Mouse (Mus musculus) neural tube, embryonic 12.5 days (tissue): Measurements from ENCODE around the gene Diras2. TPM values are rescaled to one million over a fixed set of nuclear protein-coding genes. Genes with fewer than 3 reads are reported as not detected.

Experiments
- ATAC-seq: fragments of 200-750 bp; cut with Nextera tagmentation; 2 replicates; pipeline ENCODE4 v1.8.0; 2017; ENCODE audit warnings: low read depth, mild to moderate bottlenecking, moderate TSS enrichment, moderate library complexity; ENCODE audit not compliant: low FRiP score
- H3K27ac ChIP-seq: fragments of 300-500 bp; sonication (generic); 2 replicates; pipeline ENCODE4 v1.5.1; 2016
- H3K27me3 ChIP-seq: fragments of 300-500 bp; sonication (generic); replicated peaks from 2 replicates; pipeline ENCODE4 v1.6.1; 2016; ENCODE audit warnings: mild to moderate bottlenecking
- H3K36me3 ChIP-seq: fragments of 300-500 bp; sonication (generic); 2 replicates; pipeline ENCODE4 v1.6.1; 2016; ENCODE audit warnings: mild to moderate bottlenecking
- H3K4me1 ChIP-seq: fragments of 300-500 bp; sonication (generic); 2 replicates; pipeline ENCODE4 v1.6.1; 2016
- H3K4me2 ChIP-seq: fragments of 300-500 bp; sonication (generic); replicated peaks from 2 replicates; pipeline ENCODE4 v1.6.1; 2016; ENCODE audit warnings: mild to moderate bottlenecking
- H3K4me3 ChIP-seq: fragments of 300-500 bp; sonication (generic); 2 replicates; pipeline ENCODE4 v1.5.1; 2016
- H3K9ac ChIP-seq: fragments of 300-500 bp; sonication (generic); 2 replicates; pipeline ENCODE4 v1.6.1; 2016; ENCODE audit warnings: mild to moderate bottlenecking
- H3K9me3 ChIP-seq: fragments of 300-500 bp; sonication (generic); 2 replicates; pipeline ENCODE4 v1.6.1; 2016; ENCODE audit warnings: mild to moderate bottlenecking
- WGBS: fragments of 180-500 bp; shearing (Covaris S2); methylation state at CpG from one replicate; pipeline ENCODE4 v1.1.7; 2016; 5-methylcytosine and 5-hydroxymethylcytosine counted together
- polyA plus RNA-seq: library from polyadenylated mRNA; unstranded; fragments of >200 nt; fragmentation: Nextera tagmentation; extraction: Ambion mirVana; gene quantifications from 2 replicates; pipeline ENCODE4 v1.2.1, GENCODE M21; 2016

Diras2 gene
- polyA plus RNA-seq, 1 experiment from 2014 or later = 0.84 TPM

DNA sequence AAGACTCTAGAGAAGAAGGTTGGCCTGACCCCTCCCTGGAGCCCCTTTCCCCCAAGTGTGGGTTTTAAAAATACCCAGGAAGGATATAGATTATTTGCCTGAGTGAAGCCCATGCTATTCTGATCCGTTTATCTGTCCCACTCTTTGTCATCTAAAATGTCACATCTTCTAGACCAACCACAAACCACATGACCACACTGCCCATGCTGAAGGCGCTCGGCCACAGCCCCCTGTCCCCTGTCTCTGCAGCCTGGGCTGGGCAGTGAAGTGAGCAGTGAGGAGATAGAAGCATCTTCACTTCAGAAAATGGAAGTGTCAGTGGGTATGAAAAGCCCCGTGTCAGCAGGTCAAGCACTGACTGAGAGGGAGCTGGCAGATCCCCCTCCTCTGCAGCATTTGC, 11.6 kb upstream of the Diras2 start:
- no peak overlapping the region for H3K9ac ChIP-seq
- H3K27me3 ChIP-seq = no peaks in the 10 kb centered on the region
- H3K4me3 ChIP-seq = no peak overlapping the region
- 73% methylated on average over 4 of the region's 4 CpGs for WGBS
- no peak for ATAC-seq
- no peaks in the 10 kb centered on the region for H3K36me3 ChIP-seq
- no peak overlapping the region for H3K4me2 ChIP-seq
- no peak overlapping the region for H3K27ac ChIP-seq
- no peaks in the 10 kb centered on the region for H3K9me3 ChIP-seq
- no peaks in the 10 kb centered on the region for H3K4me1 ChIP-seq

DNA sequence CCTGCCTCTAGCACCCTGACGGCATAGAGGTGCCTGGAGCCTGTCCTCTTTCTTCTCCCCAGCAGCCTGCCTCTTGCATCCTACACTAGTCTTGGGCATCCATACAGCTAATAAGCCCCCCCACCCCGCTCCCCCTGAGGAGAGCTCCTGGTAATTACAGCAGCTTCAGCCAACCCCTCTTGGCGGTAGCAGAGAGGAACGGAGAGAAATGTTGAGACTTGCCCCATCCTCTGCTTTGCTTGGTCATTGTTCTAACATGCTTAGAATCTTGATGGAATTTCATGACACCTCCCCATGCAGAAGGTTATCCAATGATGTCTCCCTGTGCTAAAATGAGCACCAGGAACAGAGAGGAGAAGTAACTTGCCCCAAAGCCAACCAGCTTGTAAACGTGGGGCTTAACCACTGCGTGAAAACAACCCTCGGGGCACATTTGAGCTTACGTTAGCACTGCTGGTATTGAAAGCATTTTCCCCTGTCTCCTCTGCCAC, 11.0 kb upstream of the Diras2 start:
- H3K36me3 ChIP-seq = no peaks in the 10 kb centered on the region
- no peaks in the 10 kb centered on the region for H3K27me3 ChIP-seq
- WGBS = 77% methylated on average over 8 of the region's 8 CpGs
- H3K4me3 ChIP-seq = no peak overlapping the region
- H3K9ac ChIP-seq = no peak overlapping the region
- no peaks in the 10 kb centered on the region for H3K9me3 ChIP-seq
- ATAC-seq = no peak
- no peak overlapping the region for H3K4me2 ChIP-seq
- H3K4me1 ChIP-seq = no peaks in the 10 kb centered on the region
- H3K27ac ChIP-seq = no peak overlapping the region

DNA sequence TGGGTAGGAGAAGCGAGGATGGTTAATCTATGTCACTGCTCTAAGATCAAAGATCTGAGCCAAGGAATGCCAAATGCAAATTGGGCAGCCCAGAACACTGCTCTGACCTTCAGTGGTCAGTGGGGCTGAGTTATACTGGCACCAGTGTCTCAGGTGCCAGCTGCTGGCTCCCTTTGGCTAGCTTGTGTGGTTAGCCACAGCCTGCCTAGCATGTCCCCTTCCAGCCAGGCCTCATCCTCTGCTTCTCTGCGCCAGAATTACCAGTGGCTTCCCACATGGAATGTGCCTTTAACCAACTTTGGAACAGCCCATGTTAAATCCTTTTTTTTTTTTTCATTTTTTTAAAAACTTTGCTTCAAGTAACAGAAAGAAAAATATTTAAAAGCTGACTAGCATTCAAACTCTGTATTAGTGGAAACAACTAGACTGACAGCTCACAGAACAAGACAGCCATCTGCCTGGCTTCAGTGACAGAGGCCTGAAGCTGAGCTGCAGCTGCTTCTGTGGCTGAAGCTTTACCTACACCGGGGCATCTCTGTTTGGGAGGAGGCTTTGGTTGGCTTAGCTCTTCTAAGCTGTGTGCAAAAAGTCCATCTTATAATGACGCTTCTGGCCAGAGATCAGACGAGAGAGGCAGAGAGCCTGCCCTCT, 10.4 kb upstream of the Diras2 start:
- no peak overlapping the region for H3K4me2 ChIP-seq
- no peaks in the 10 kb centered on the region for H3K4me1 ChIP-seq
- no peaks in the 10 kb centered on the region for H3K9me3 ChIP-seq
- H3K36me3 ChIP-seq = no peaks in the 10 kb centered on the region
- H3K9ac ChIP-seq = no peak overlapping the region
- whole genome bisulfite sequencing = 80% methylated on average over 5 of the region's 5 CpGs
- no peaks in the 10 kb centered on the region for H3K27me3 ChIP-seq
- H3K4me3 ChIP-seq = no peak overlapping the region
- no peak for ATAC-seq
- no peak overlapping the region for H3K27ac ChIP-seq

DNA sequence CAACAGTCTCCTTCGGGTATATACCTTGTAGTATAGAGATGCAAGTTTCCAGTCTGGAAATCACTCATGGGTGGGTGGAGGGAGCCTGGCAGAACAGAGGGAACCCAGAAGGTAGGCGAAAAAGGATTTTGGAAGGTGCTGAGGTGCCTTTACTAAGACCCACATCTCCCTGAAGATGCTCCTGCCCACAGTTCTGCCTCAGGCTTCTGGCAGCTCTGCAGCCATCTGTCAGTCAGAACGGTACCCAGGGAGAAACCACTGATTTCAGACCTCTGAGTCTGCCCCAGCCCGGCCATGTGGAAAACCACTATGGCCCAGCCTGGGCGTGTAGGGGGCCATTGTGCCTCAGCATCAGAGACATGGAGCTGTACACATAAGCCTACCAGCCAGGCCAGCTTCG, 8.4 kb upstream of the Diras2 start:
- no peaks in the 10 kb centered on the region for H3K36me3 ChIP-seq
- H3K9me3 ChIP-seq = no peaks in the 10 kb centered on the region
- no peaks in the 10 kb centered on the region for H3K4me1 ChIP-seq
- H3K9ac ChIP-seq = no peak overlapping the region
- H3K27ac ChIP-seq = no peak overlapping the region
- H3K27me3 ChIP-seq = no peaks in the 10 kb centered on the region
- WGBS = 84% methylated on average over 6 of the region's 6 CpGs
- ATAC-seq = no peak
- H3K4me2 ChIP-seq = no peak overlapping the region
- no peak overlapping the region for H3K4me3 ChIP-seq

DNA sequence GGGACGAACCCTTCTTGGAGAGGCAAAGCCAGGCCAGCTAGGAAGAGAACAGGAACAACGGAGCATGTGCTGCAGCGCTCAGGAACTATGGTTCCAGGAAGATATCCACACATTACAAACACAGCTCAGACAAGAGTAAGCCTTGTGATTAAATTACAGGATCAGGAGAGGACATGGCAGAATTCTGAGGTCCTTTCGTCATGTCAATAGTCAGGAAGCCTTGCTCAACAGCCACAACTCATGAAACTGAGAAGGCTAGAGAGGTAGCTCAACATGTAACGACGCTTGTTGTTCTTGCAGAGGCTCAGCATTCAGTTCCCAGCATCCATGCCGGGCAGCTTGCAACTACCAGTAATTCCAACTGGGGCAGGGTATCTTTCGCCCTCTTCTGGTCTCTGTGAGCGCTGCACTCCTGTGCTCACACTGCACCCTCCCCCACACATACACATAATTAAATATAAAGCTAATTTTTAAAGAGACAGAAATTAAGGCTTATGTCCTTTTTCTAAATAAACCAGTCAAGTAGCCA, 7.6 kb upstream of the Diras2 start:
- no peak for ATAC-seq
- WGBS = 93% methylated on average over 9 of the region's 9 CpGs

DNA sequence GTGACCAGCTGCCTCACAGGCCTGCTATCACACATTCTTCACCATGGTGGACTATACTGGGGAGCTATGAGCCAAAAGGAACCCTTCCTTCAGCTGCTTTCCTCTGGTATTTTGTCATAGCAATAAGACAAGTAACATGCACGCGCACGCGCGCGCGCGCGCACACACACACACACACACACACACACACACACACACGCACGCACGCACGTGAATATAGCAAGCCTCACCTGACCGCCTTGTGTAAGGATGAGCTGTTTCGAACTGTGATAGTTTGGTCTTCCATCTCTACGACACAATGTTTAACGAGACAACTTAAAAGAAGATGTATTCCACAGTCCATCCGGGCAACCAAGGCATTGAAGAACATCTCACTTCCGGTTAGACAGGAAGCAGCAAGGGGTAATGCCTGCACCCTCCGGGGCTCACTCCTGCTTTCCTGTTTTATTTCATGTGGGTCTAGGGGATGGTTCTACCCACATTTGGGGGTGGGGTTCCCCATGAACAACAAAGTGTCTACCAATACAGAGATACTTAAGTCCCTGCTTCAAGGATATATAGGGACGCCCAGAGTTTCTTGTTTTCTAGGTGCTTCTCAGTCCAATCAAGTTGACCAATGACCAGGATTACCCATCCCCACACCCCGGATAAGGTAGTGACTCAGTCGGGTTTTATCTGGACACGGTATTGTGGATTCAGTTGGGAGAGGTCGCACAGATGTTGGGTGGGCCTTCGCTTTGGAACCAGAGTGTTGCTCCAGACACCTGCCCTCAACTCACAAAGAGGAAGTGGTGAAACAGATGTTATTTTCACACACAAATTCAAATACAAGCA, 6.9 kb upstream of the Diras2 start:
- 95% methylated on average over 26 of the region's 26 CpGs for WGBS
- H3K4me2 ChIP-seq = no peak overlapping the region
- no peak overlapping the region for H3K4me3 ChIP-seq
- no peaks in the 10 kb centered on the region for H3K4me1 ChIP-seq
- H3K9ac ChIP-seq = no peak overlapping the region
- no peak for ATAC-seq
- H3K9me3 ChIP-seq = no peaks in the 10 kb centered on the region
- no peaks in the 10 kb centered on the region for H3K36me3 ChIP-seq
- no peak overlapping the region for H3K27ac ChIP-seq
- no peaks in the 10 kb centered on the region for H3K27me3 ChIP-seq

More for the DNA sequence above, 7.6 kb upstream of the Diras2 start:
- H3K4me2 ChIP-seq = no peak overlapping the region
- H3K9me3 ChIP-seq = no peaks in the 10 kb centered on the region
- no peaks in the 10 kb centered on the region for H3K36me3 ChIP-seq
- no peak overlapping the region for H3K4me3 ChIP-seq
- no peaks in the 10 kb centered on the region for H3K27me3 ChIP-seq
- H3K4me1 ChIP-seq = no peaks in the 10 kb centered on the region
- H3K27ac ChIP-seq = no peak overlapping the region
- no peak overlapping the region for H3K9ac ChIP-seq

DNA sequence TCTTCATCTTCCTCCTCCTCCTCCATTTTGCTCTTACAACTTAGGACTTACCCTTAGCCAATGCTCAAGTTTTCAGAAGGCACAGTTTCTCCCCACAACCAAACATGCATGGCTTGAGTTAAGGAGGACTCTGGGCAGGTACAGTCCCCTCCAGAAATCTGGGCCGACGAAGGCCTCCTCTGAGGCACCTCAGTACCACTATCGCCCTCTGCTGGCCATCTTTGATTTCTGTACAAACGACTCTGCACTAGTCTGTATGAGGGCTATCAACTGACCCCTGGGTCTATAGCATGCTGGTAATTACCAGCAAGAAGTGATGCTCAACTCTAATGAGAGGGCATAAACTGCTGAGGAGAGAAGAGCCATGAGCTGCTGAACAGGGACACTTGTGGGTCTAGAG, 4.5 kb upstream of the Diras2 start:
- Histone ChIP-seq H3K36me3 (no peaks in the 10 kb centered on the region), H3K4me1 (peaks cover under 1% of the 10 kb centered on the region), H3K4me2 (no peak overlapping the region), H3K27me3 (no peaks in the 10 kb centered on the region), H3K27ac (no peak overlapping the region), H3K4me3 (no peak overlapping the region), H3K9ac (no peak overlapping the region), H3K9me3 (no peaks in the 10 kb centered on the region)
- 8% methylated on average over 4 of the region's 4 CpGs for WGBS
- ATAC-seq = no peak

DNA sequence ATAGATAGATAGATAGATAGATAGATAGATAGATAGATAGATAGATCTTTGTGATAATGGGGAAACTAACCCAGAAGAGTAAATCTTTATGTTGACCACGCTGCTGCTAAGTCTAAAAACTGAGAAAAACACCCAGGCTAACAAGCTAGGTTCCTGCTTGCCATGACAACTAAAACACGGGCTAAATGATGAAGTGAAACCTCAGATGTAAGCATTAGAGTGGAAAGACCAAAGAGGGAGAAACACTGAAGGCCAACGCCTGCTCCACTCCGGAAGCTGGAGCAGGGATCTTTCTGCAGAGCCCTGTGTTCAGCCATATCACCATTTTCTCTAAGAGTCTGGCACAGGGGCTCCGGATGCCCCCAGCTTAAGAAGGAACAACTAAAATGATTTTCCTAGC, 2.6 kb upstream of the Diras2 start:
- Histone ChIP-seq H3K36me3 (no peaks in the 10 kb centered on the region), H3K4me2 (no peak overlapping the region), H3K4me1 (peaks cover 10% of the 10 kb centered on the region), H3K9me3 (no peaks in the 10 kb centered on the region), H3K27ac (no peak overlapping the region), H3K27me3 (peaks cover 10% of the 10 kb centered on the region), H3K9ac (no peak overlapping the region), H3K4me3 (no peak overlapping the region)
- 80% methylated on average over 5 of the region's 5 CpGs for WGBS
- no peak for ATAC-seq

DNA sequence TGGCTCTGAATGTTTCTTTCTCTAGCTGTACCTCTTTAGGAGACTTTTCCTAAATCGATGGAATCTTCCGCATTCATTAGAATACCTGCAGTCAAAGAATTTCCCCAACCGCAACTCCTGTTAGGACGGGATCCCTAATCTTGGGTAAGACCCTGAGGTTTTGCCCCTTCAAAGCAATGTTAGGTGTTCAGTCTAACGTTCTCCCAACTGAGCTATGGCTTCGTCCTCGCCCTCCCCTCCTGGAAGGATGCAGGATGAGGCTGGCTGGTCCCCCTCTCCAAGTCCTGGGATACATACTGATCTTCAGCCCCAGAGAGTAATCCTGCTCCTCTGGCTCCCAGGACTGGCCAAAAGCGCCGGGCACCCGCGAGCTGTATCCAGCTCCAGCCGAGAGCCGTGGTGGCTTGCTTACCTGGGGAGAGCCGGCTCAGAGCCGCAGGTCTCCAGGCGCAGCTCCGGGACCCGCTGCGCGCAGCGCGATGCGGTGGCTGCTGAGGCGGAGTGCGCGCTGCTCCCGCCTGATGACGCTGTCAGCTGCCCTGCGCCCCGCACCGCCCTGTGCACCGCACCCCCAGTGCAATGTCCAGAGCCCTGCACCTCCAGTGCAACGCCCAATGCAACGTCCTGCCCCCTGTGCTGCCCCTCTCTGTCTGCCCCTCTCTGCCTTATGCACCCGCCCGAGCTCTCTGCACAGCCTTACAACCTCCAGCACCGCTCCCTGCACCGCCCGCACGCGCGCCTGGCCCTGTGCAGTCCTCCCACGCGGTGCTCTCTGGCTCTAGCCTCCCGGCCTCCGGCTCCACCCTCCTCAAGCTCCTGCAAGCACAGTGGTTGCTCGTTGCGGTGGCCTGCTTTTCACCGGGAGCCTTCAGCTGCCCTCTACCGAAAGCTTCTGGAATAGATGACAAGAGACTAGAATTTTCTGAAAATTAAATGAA, 802 bp downstream of the Diras2 start:
- H3K4me2 ChIP-seq = peak overlapping the region; percentile 80
- WGBS = 2% methylated on average over 50 of the region's 50 CpGs
- H3K4me3 ChIP-seq = peak overlapping the region; percentile 41
- peak overlapping the region; percentile 61 for H3K9ac ChIP-seq
- no peak overlapping the region for H3K27ac ChIP-seq
- peaks cover 10% of the 10 kb centered on the region for H3K4me1 ChIP-seq
- H3K27me3 ChIP-seq = peaks cover 10% of the 10 kb centered on the region
- no peaks in the 10 kb centered on the region for H3K9me3 ChIP-seq
- H3K36me3 ChIP-seq = no peaks in the 10 kb centered on the region
- ATAC-seq = peak; percentile 97

DNA sequence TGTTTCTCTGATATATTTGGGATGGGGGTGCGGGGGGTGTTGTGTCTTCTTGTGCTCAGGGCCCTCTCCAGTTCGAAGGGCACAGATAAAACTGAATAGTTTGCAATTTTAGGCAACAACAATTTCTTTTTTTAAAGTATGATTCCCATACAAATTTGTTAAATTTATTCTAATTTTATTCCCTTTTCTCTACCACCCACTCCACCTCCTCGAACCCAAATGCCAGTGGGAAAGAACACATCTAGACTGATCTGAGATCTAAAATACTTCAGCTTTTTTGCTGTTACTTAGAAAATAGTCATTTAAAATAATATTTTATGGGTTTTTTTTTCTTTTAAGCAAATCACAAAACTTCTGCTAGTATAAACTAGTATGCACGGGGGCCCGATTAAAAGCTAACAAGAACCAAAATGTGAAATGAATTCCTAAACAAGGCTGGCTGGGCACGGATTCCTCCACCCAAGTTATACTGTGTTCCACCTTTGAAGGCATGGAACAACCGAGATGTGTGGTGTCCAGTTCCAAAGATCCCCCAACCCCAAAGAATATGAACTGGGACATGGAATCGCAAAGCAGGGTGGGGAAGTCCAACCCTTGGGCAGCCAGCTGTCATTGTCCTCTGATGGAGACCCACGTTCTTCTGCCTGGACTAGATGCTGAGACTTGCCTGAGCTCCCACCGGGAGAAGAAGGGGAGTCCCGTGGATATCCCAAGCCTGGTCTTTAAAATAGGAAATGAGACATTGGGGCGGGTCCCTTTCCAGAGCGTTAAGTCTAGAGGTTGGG, 1.7 kb downstream of the Diras2 start:
- Histone ChIP-seq H3K4me3 (peak overlapping the region; percentile 41; the same call in 1 of the 2 replicates), H3K9ac (no peak overlapping the region; the same call in 1 of the 2 replicates), H3K27ac (no peak overlapping the region), H3K9me3 (no peaks in the 10 kb centered on the region), H3K36me3 (no peaks in the 10 kb centered on the region), H3K27me3 (peaks cover 10% of the 10 kb centered on the region), H3K4me1 (peaks cover 10% of the 10 kb centered on the region), H3K4me2 (peak overlapping the region; percentile 80)
- 63% methylated on average over 13 of the region's 13 CpGs for WGBS
- no peak for ATAC-seq

DNA sequence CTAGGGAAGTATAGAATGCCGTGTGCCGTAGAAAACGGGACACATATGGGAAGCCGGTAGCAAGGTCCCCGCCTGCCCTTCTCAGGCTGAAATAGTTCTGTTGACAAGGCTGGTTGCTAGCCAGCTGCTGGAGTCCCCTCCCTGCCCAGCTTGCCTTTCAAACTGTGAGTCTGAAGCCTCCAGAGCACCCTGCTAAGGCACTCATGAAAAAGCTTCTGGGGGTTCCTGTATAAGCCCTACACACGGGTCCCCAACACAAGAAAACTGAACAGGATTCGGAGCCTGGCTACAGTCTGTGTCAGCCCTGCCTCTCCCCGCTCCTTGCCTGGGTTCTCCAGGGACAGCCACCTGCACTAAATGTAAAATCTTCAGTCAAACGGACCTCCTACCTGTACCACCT, 2.3 kb downstream of the Diras2 start:
- Histone ChIP-seq H3K4me2 (peak overlapping the region; percentile 9; the same call in 1 of the 2 replicates), H3K27ac (no peak overlapping the region), H3K4me1 (peaks cover 10% of the 10 kb centered on the region), H3K9me3 (no peaks in the 10 kb centered on the region), H3K36me3 (no peaks in the 10 kb centered on the region), H3K27me3 (peaks cover 10% of the 10 kb centered on the region), H3K4me3 (no peak overlapping the region), H3K9ac (no peak overlapping the region)
- ATAC-seq = no peak
- 70% methylated on average over 9 of the region's 9 CpGs for whole genome bisulfite sequencing
